Mouse (Mus musculus) forebrain, embryonic 12.5 days (tissue): ENCODE data around the gene Vti1b. TPM values are rescaled to one million over a fixed set of nuclear protein-coding genes. Genes with fewer than 3 reads are reported as not detected.

ENCODE experiments used
- ATAC-seq: fragments of 200-750 bp; cut with Nextera tagmentation; 2 replicates; pipeline ENCODE4 v1.8.0; 2017; ENCODE audit warnings: moderate TSS enrichment; ENCODE audit not compliant: low FRiP score
- H3K27ac ChIP-seq: fragments of 300-500 bp; sonication (generic); 2 replicates; pipeline ENCODE4 v1.5.1; 2016; ENCODE audit warnings: mild to moderate bottlenecking
- H3K27me3 ChIP-seq: fragments of 300-500 bp; sonication (generic); 2 replicates; pipeline ENCODE4 v1.6.1; 2016; ENCODE audit warnings: mild to moderate bottlenecking
- H3K36me3 ChIP-seq: fragments of 300-500 bp; sonication (generic); replicated peaks from 2 replicates; pipeline ENCODE4 v1.6.1; 2016; ENCODE audit warnings: mild to moderate bottlenecking
- H3K4me1 ChIP-seq: fragments of 300-500 bp; sonication (generic); 2 replicates; pipeline ENCODE4 v1.6.1; 2016
- H3K4me2 ChIP-seq: fragments of 300-500 bp; sonication (generic); 2 replicates; pipeline ENCODE4 v1.6.1; 2016; ENCODE audit warnings: mild to moderate bottlenecking, moderate library complexity
- H3K4me3 ChIP-seq: fragments of 300-500 bp; sonication (generic); replicated peaks from 2 replicates; pipeline ENCODE4 v1.5.1; 2016; ENCODE audit warnings: mild to moderate bottlenecking
- H3K9ac ChIP-seq: fragments of 300-500 bp; sonication (generic); 2 replicates; pipeline ENCODE4 v1.6.1; 2016; ENCODE audit warnings: mild to moderate bottlenecking
- H3K9me3 ChIP-seq: fragments of 300-500 bp; sonication (generic); 2 replicates; pipeline ENCODE4 v1.6.1; 2016
- WGBS: fragments of 180-500 bp; shearing (Covaris S2); methylation state at CpG from one replicate; pipeline ENCODE4 v1.1.7; 2016; 5-methylcytosine and 5-hydroxymethylcytosine counted together
- polyA plus RNA-seq: library from polyadenylated mRNA; unstranded; fragments of >200 nt; fragmentation: Nextera tagmentation; extraction: Ambion mirVana; gene quantifications from 2 replicates; pipeline ENCODE4 v1.2.1, GENCODE M21; 2016

The Vti1b gene
- polyA plus RNA-seq, 1 experiment from 2014 or later, result 108 TPM

DNA sequence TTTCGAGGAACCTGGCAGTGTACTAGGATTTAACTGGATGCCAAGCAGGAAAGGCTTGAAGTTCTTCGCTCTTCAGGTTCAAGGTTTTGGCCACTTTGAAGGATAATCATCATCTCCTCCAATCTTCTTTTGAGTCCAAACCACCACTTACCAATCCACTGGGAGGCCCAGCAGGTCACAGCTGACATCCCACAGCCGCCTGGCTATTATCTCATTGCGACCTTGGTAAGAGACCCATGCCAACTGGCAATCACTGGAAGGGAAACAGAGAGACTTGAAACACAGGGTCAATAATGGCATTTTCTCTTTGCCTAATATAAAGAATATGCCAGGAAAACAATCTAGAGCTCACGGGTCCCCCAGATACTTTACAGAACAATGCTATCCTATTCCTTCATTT lies 3.5 kb upstream of the Vti1b start:
- no peak for ATAC-seq
- H3K36me3 ChIP-seq, result peaks cover 35% of the 10 kb centered on the region
- H3K9ac ChIP-seq, result no peak overlapping the region

DNA sequence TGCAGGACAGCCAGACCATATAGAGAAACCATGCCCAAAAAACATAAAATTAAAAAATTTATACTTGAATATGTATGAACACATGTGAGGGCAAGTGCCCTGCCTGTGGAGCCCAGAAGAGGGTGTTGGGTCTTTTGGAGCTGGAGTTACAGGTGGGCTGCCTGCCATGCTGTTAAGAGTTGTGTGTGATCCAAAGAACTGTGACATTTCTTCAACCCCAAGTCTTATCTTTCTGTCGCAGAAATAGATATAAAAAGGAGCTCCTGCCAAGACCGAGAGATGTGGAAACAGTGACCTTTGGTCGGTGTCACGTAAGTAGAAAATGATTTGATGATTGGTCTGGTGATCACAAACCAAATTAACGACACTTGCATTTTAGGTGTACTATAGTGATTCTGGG lies 1.3 kb upstream of the Vti1b start:
- Histone ChIP-seq H3K4me2 (no peak overlapping the region), H3K27ac (no peak overlapping the region), H3K9ac (no peak overlapping the region), H3K4me1 (peaks cover 9% of the 10 kb centered on the region), H3K36me3 (peaks cover 26% of the 10 kb centered on the region), H3K27me3 (no peaks in the 10 kb centered on the region), H3K4me3 (no peak overlapping the region), H3K9me3 (no peaks in the 10 kb centered on the region)
- 86% methylated on average over 5 of the region's 5 CpGs for WGBS
- no peak for ATAC-seq

More for the DNA sequence above, 3.5 kb upstream of the Vti1b start:
- Histone ChIP-seq H3K4me1 (peaks cover 9% of the 10 kb centered on the region), H3K4me3 (no peak overlapping the region), H3K27ac (no peak overlapping the region), H3K27me3 (no peaks in the 10 kb centered on the region), H3K9me3 (no peaks in the 10 kb centered on the region), H3K4me2 (no peak overlapping the region)
- WGBS, result 94% methylated on average over 5 of the region's 5 CpGs

DNA sequence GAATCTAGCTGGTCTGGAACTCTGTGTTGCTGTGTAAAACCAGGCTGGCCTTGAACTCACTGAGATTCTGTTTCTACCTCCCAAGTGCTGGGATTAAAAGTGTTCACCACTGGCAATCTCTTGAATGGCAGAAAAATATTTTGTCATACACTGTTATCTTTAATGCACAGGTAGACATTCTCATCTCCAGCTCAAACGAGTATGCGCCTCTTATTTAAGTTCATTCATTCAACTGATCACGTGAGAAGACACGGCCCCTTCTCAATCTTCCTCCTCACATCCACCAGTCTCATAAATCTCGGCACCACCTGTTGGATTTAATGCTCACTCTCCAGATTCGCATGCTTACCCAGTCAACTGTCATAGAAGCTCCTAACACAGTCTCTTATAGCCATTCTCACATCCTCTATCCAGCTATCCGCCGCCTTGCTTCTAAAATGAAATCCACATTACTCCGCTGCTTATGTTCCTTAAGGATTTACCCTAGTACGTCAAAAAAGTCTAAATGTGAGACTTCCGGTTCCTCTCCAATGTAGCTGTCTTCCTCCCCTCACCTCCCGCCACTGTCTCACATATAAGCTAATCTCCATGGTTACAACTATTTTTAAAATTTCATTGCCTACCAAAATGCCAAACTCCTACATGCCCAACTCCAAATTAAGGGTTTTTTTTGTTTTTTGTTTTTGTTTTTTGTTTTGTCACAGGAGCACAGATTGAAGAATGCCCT lies 1.0 kb downstream of the Vti1b start:
- ATAC-seq, result no peak
- Histone ChIP-seq H3K4me3 (peak overlapping the region; percentile 96), H3K27me3 (no peaks in the 10 kb centered on the region), H3K4me1 (peaks cover 9% of the 10 kb centered on the region), H3K9me3 (no peaks in the 10 kb centered on the region), H3K4me2 (peak overlapping the region; percentile 67), H3K27ac (no peak overlapping the region), H3K9ac (peak overlapping the region; percentile 83), H3K36me3 (peaks cover 18% of the 10 kb centered on the region)
- 41% methylated on average over 12 of the region's 12 CpGs for WGBS

DNA sequence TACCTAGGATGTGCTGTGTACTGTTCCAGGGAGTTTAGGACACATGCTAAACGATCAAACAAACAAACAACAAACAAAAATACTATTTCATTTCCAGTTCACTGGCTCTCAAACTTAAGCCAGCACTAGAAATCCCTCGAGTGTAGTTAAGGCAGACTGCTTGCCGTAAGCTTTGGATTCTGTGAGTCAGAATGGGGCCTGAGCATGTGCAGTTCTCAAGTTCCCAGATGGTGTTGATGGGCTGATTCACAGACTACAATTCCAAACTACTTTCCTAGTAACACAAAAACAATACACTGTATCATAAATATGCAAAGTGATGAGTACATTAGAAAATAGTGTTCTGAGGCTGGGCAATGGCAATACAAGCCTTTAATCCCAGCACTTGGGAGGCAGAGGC lies 2.0 kb downstream of the Vti1b start:
- 87% methylated on average over 3 of the region's 3 CpGs for WGBS
- Histone ChIP-seq H3K9ac (no peak overlapping the region), H3K27me3 (no peaks in the 10 kb centered on the region), H3K36me3 (peaks cover 17% of the 10 kb centered on the region), H3K4me3 (no peak overlapping the region), H3K27ac (no peak overlapping the region), H3K4me2 (no peak overlapping the region), H3K4me1 (peaks cover 9% of the 10 kb centered on the region), H3K9me3 (no peaks in the 10 kb centered on the region)
- ATAC-seq, result no peak

DNA sequence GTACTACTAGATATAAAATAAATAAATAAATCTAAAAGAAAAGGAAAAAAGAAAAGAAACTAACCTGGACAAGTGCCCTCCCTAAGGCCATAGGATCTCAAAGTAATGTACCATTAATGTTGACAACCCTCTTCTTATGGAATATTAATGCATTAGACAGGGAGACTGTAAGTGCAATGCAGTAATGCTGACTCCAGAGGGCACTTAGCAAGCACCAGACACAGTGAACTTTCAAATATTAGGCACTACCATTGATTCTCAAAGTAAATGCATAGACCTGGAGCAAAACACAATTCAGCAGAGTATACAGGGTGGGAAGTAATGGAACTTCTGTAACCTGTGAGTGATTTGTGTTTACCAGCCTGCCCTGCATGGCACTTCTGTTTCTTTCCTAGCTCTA lies 3.3 kb downstream of the Vti1b start:
- H3K36me3 ChIP-seq, result peaks cover 20% of the 10 kb centered on the region
- H3K9me3 ChIP-seq, result no peaks in the 10 kb centered on the region
- no peak overlapping the region for H3K4me2 ChIP-seq
- no peak overlapping the region for H3K4me3 ChIP-seq
- ATAC-seq, result no peak
- no peak overlapping the region for H3K27ac ChIP-seq
- no peaks in the 10 kb centered on the region for H3K27me3 ChIP-seq
- peaks cover 9% of the 10 kb centered on the region for H3K4me1 ChIP-seq
- no peak overlapping the region for H3K9ac ChIP-seq

DNA sequence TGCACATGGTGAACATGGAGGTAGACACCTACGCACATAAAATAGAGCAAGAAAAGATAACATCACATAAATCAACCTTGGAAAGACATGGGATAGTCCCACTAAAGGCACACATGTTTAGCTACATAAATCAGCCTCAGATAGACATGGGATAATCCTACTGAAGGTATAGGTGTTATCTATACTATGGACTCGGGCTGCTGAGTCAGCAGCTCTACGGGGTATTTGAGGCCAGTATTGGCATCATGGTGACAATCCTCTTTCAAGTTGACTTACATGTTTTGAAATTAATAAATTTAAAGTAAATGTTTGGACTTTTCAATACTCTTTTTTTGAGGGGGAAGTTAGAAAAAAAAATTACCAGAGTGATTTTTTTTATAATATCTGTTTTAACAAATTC lies 9.6 kb downstream of the Vti1b start:
- no peak for ATAC-seq
- Histone ChIP-seq H3K36me3 (peaks cover 72% of the 10 kb centered on the region), H3K4me1 (no peaks in the 10 kb centered on the region), H3K9ac (no peak overlapping the region), H3K27ac (no peak overlapping the region), H3K4me3 (no peak overlapping the region), H3K27me3 (no peaks in the 10 kb centered on the region), H3K4me2 (no peak overlapping the region), H3K9me3 (no peaks in the 10 kb centered on the region)
- WGBS, result 92% methylated on average over 3 of the region's 3 CpGs

DNA sequence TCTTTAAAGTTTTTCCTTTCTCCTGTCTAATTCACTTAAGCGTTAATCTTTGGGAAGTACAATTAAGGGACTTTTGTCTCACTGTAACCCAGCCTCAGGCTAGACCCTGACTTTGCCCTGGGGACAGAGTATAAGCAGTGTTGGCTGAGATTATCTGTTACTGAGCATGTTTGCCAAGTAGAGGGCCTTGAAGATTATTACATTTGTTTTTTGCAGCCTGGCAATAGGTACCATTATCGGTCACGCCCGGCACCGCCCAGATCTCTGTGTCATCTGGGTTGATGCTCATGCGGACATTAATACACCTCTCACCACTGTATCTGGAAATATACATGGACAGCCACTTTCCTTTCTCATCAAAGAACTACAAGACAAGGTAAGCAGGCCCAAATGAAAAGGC lies 22.8 kb downstream of the Vti1b start:
- no peak for ATAC-seq
- WGBS, result 94% methylated on average over 6 of the region's 6 CpGs
- H3K4me1 ChIP-seq, result no peaks in the 10 kb centered on the region

DNA sequence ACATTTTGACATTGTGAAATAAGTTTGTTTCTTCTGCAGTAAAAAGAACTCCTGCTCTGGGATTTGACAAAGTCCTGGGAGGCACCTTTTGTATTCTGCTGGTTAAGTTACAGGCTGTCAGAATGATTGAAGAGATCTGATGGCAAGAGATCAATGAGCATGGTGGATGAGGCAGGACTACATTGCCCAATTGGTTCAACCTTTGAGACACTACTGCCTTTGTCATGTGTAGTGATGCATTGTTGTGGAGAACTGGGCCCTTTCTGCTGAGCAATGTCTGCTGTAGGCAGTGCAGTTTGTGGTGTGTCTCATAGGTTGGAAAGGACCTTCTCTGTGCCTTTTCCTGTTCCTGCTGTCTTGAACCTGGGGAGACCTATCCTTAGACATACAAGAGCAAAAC lies 31.1 kb downstream of the Vti1b start:
- Histone ChIP-seq H3K9ac (no peak overlapping the region), H3K27ac (no peak overlapping the region), H3K9me3 (no peaks in the 10 kb centered on the region), H3K4me1 (no peaks in the 10 kb centered on the region), H3K36me3 (no peaks in the 10 kb centered on the region), H3K4me2 (no peak overlapping the region), H3K4me3 (no peak overlapping the region), H3K27me3 (no peaks in the 10 kb centered on the region)
- ATAC-seq, result no peak

More for the DNA sequence above, 22.8 kb downstream of the Vti1b start:
- Histone ChIP-seq H3K4me2 (no peak overlapping the region), H3K4me3 (no peak overlapping the region), H3K9me3 (no peaks in the 10 kb centered on the region), H3K27ac (no peak overlapping the region), H3K36me3 (peaks cover 17% of the 10 kb centered on the region), H3K27me3 (no peaks in the 10 kb centered on the region), H3K9ac (no peak overlapping the region)

DNA sequence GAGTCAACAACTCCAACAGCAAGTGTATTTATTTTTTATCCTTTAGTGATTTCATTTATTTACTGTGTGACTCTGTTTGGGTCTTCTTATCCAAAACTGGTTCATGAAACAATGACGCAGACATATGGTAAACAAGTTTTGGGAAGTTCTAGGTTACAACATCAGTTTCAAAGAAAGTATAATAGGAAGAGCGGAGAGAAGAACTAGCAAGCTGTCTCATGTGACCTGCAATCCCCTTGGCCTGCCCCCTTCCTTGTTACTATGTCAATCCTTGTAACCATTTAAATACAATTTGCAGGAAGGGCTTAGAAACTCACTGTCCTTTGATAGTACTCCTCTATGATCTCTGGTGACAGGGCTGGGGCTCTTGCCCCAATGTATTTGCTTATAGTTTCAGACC lies 31.7 kb downstream of the Vti1b start:
- no peaks in the 10 kb centered on the region for H3K27me3 ChIP-seq
- H3K4me1 ChIP-seq, result no peaks in the 10 kb centered on the region
- H3K4me2 ChIP-seq, result no peak overlapping the region
- no peak overlapping the region for H3K4me3 ChIP-seq
- H3K9ac ChIP-seq, result no peak overlapping the region
- WGBS, result 88% methylated on average over 2 of the region's 2 CpGs
- H3K27ac ChIP-seq, result no peak overlapping the region
- H3K9me3 ChIP-seq, result no peaks in the 10 kb centered on the region
- no peaks in the 10 kb centered on the region for H3K36me3 ChIP-seq
- ATAC-seq, result no peak

DNA sequence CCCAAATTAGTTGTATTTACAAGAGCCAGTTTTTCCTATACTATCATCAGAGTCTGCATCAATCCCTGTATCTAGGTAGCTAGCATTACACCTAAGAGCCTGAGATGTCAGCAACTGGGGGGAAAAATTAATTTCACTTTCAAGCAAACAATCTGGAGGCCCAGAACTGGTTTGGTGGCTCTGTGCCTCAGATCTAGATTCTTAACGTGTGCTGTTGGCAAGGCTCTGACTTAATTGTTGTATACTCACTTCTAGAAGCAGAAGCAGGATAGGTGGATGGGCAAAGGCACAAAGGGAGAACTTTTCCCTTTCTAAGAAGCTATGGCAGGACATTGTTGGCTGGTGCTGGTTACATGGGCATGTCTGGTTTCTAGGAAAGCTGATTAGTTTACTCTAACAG lies 33.0 kb downstream of the Vti1b start:
- 73% methylated on average over 1 of the region's 1 CpGs for WGBS
- Histone ChIP-seq H3K4me2 (no peak overlapping the region), H3K9ac (no peak overlapping the region), H3K27me3 (no peaks in the 10 kb centered on the region), H3K4me1 (no peaks in the 10 kb centered on the region), H3K9me3 (no peaks in the 10 kb centered on the region), H3K36me3 (no peaks in the 10 kb centered on the region), H3K4me3 (no peak overlapping the region), H3K27ac (no peak overlapping the region)
- ATAC-seq, result no peak

DNA sequence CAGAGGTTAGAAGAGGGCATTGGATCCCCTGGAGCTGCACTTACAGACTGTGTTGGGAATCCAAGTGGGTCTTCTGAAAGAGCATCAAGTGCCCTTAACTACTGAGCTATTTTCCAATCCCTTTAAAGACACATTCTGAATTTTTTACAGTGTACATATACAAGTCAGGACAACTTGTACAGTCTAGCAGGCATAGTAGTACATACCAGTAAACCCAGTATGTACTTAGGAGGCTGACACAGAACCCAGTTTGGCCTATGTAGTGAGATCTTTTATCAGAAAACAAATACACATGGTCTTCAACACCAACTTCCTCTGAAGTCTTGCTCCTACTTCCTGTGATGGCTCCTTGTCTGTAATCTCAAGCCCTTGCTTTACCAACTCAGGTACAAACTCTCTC lies 33.5 kb downstream of the Vti1b start:
- no peaks in the 10 kb centered on the region for H3K27me3 ChIP-seq
- H3K27ac ChIP-seq, result no peak overlapping the region
- no peaks in the 10 kb centered on the region for H3K4me1 ChIP-seq
- H3K4me2 ChIP-seq, result no peak overlapping the region
- no peaks in the 10 kb centered on the region for H3K36me3 ChIP-seq
- no peaks in the 10 kb centered on the region for H3K9me3 ChIP-seq
- H3K4me3 ChIP-seq, result no peak overlapping the region
- no peak overlapping the region for H3K9ac ChIP-seq
- no peak for ATAC-seq

DNA sequence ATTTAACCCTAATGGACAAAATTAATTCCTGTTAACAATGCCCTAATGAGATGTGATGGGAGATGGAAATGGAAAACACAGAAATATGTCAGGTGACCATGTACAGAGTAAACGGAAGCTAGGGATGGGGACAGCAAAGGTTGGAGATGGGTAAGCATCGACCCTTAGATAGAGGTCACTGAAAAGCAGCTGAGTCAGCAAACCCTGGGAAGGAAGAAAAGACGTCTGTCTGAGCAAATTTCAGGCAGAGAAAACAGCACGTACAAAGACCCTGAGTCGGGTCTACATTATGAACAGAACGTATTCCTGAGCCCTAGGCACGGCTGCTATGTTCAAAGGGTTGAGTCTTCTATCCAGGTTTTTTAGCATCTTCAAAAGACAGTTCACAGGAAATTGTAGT lies 35.5 kb downstream of the Vti1b start:
- Histone ChIP-seq H3K4me1 (no peaks in the 10 kb centered on the region), H3K27me3 (peaks cover 18% of the 10 kb centered on the region), H3K9me3 (no peaks in the 10 kb centered on the region), H3K9ac (no peak overlapping the region), H3K36me3 (no peaks in the 10 kb centered on the region), H3K4me3 (no peak overlapping the region), H3K27ac (no peak overlapping the region), H3K4me2 (no peak overlapping the region)
- WGBS, result 78% methylated on average over 7 of the region's 7 CpGs
- ATAC-seq, result no peak

DNA sequence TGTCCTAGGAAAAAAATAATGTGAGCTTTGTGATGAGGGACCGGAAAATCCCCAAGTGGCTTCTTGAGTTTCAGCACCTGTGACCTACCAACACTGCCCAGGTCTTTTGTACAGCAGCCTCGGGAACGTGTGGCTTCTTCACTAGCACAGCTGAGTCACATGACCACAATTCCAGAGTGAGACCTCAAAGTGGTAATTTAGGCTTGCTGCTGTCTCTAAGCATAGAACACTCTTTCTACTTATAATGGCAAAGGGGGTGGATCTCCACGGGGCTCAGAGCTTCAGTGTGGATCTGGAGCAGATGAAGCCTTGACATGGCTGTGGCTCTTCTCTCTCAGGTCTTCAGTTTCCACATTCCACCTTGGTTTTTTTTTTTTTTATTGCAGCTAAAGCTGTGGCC lies 37.4 kb downstream of the Vti1b start:
- no peak overlapping the region for H3K27ac ChIP-seq
- no peaks in the 10 kb centered on the region for H3K9me3 ChIP-seq
- no peaks in the 10 kb centered on the region for H3K36me3 ChIP-seq
- no peak overlapping the region for H3K4me2 ChIP-seq
- 47% methylated on average over 4 of the region's 4 CpGs for WGBS
- no peak overlapping the region for H3K9ac ChIP-seq
- H3K4me1 ChIP-seq, result peaks cover 12% of the 10 kb centered on the region
- peaks cover 36% of the 10 kb centered on the region for H3K27me3 ChIP-seq
- no peak overlapping the region for H3K4me3 ChIP-seq
- ATAC-seq, result no peak
